ENCODE assay signal across 10 mouse cellular contexts in genomic region chr12:85372068-85372665, GRCm38 (mm10). TPM values are rescaled to one million over a fixed set of nuclear protein-coding genes. Genes with fewer than 3 reads are reported as not detected.
DNase-seq lines count a peak whose midpoint lies in the region; ATAC-seq and TF ChIP-seq lines count a peak whose summit lies in the region.
"Had no signal": no experiment of that assay in that cellular context is flagged by ENCODE, and none has a peak within 500 bp of the region (broad histone marks: within the 10 kb centered on the region; RNA-seq: fewer than 3 reads in every experiment).

No protein-coding gene starts in this region.

- peak overlapping the region; percentile 64 for H3K4me2 ChIP-seq in heart, embryonic 15.5 days
- H3K4me2 ChIP-seq in liver, embryonic 12.5 days = peak overlapping the region; percentile 73
- H3K4me2 ChIP-seq in stomach, postnatal 0 days (replicated peaks; ENCODE audit: low read depth) = no peak overlapping the region

- no peak for TF ChIP-seq EP300 in stomach, postnatal 0 days (optimal IDR thresholded peaks at IDR 0.05)

- ATAC-seq in heart, embryonic 15.5 days (replicated peaks; ENCODE audit: insufficient number of reproducible peaks, insufficient read depth, low FRiP score, low read depth) = no peak
- ATAC-seq in liver, embryonic 12.5 days = no peak
- ATAC-seq in stomach, postnatal 0 days (ENCODE audit: low FRiP score, low TSS enrichment) = no peak

- H3K27ac ChIP-seq in heart, embryonic 15.5 days = peak overlapping the region; percentile 27; the same call in 1 of the 2 replicates
- H3K27ac ChIP-seq in testis, adult 2 months (ENCODE audit: control insufficient read depth, insufficient read depth, low read depth, low read length) = peak overlapping the region; percentile 34; the same call in 1 of the 2 replicates
- H3K27ac ChIP-seq in liver, embryonic 12.5 days = peak overlapping the region; percentile 60; the same call in 1 of the 2 replicates
- H3K27ac ChIP-seq in stomach, postnatal 0 days (replicated peaks) = peak overlapping the region; percentile 35; the same call in 1 of the 2 replicates
- no peak overlapping the region for H3K27ac ChIP-seq in left cerebral cortex, adult 2 months
- H3K27ac ChIP-seq: embryonic facial prominence, embryonic 15.5 days had no signal

- H3K4me3 ChIP-seq in heart, embryonic 15.5 days = peak overlapping the region; percentile 17; the same call in 1 of the 2 replicates
- peak overlapping the region; percentile 74 for H3K4me3 ChIP-seq in testis, adult 2 months (ENCODE audit: control insufficient read depth, low read depth, low read length)
- H3K4me3 ChIP-seq in liver, embryonic 12.5 days = peak overlapping the region; percentile 14
- H3K4me3 ChIP-seq in stomach, postnatal 0 days (ENCODE audit: low read depth, low read length) = no peak overlapping the region
- H3K4me3 ChIP-seq in left cerebral cortex, adult 2 months = no peak overlapping the region
- H3K4me3 ChIP-seq: embryonic facial prominence, embryonic 15.5 days had no signal

- 67% methylated on average over 8 of the region's 8 CpGs for WGBS in heart, embryonic 15.5 days
- 40% methylated on average over 8 of the region's 8 CpGs for WGBS in liver, embryonic 12.5 days (ENCODE audit: insufficient replicate concordance)
- 57% methylated on average over 8 of the region's 8 CpGs for WGBS in stomach, postnatal 0 days

- no peak for DNase-seq in heart, postnatal 36 days
- DNase-seq in testis, postnatal 10 days (ENCODE audit: low spot score) = no peak
- DNase-seq in stomach, postnatal 0 days (ENCODE audit: low spot score) = no peak
- no peak for DNase-seq in cerebellum, postnatal 10 days
- DNase-seq in left cerebral cortex, adult 2 months (ENCODE audit: extremely low spot score in 1 of 2, low spot score in 2 of 2) = no peak
- DNase-seq: heart, adult 18-20 months had no signal

- intact Hi-C loops in heart, postnatal 36 days (cut with DNase I) = loop anchor here (5.0 kb wide), 1 partner anchor 100 kb away; the partner anchor contains the start of gene Fos
- intact Hi-C loops in left cerebral cortex, adult 2 months (cut with DNase I) = no loop called here

- TF ChIP-seq POLR2A in testis, adult 2 months (IDR thresholded peaks at IDR 0.05; ENCODE audit: control insufficient read depth, low read depth, low read length) = no peak

- peaks cover 38% of the 10 kb centered on the region for H3K4me1 ChIP-seq in heart, embryonic 15.5 days (replicated peaks)
- H3K4me1 ChIP-seq in testis, adult 2 months (ENCODE audit: control insufficient read depth, insufficient read depth, low read length) = peaks cover 3% of the 10 kb centered on the region
- peaks cover 63% of the 10 kb centered on the region for H3K4me1 ChIP-seq in liver, embryonic 12.5 days
- 0 out of 2 replicates have a peak, but pooled peaks cover 2% of the 10 kb centered on the region for H3K4me1 ChIP-seq in stomach, postnatal 0 days (replicated peaks; ENCODE audit: control insufficient read depth, insufficient read depth)

- no peak for TF ChIP-seq CTCF in testis, adult 2 months (IDR thresholded peaks at IDR 0.05; ENCODE audit: control insufficient read depth, insufficient read depth, insufficient replicate concordance, low read depth, low read length)
- TF ChIP-seq CTCF in stomach, postnatal 0 days (IDR thresholded peaks at IDR 0.05; ENCODE audit: low read depth) = no peak
- TF ChIP-seq CTCF in left cerebral cortex, adult 2 months (IDR thresholded peaks at IDR 0.05) = no peak

- H3K36me3 ChIP-seq in heart, embryonic 15.5 days = no peaks in the 10 kb centered on the region
- H3K36me3 ChIP-seq in testis, adult 2 months (ENCODE audit: control insufficient read depth, insufficient read depth, low read length) = no peaks in the 10 kb centered on the region
- H3K36me3 ChIP-seq in liver, embryonic 12.5 days = no peaks in the 10 kb centered on the region
- no peaks in the 10 kb centered on the region for H3K36me3 ChIP-seq in stomach, postnatal 0 days (ENCODE audit: control insufficient read depth, insufficient read depth, low read length)
- H3K36me3 ChIP-seq: embryonic facial prominence, embryonic 15.5 days had no signal

- no peak overlapping the region for H3K9ac ChIP-seq in heart, embryonic 15.5 days
- peak overlapping the region; percentile 22; the same call in 1 of the 2 replicates for H3K9ac ChIP-seq in liver, embryonic 12.5 days
- no peak overlapping the region for H3K9ac ChIP-seq in stomach, postnatal 0 days (ENCODE audit: low read length)
- H3K9ac ChIP-seq: embryonic facial prominence, embryonic 15.5 days had no signal

- no peaks in the 10 kb centered on the region for H3K27me3 ChIP-seq in heart, embryonic 15.5 days
- H3K27me3 ChIP-seq in testis, adult 2 months (ENCODE audit: control insufficient read depth, insufficient read depth, low read length) = no peaks in the 10 kb centered on the region
- no peaks in the 10 kb centered on the region for H3K27me3 ChIP-seq in liver, embryonic 12.5 days (replicated peaks)
- H3K27me3 ChIP-seq in stomach, postnatal 0 days (ENCODE audit: control insufficient read depth, insufficient read depth, low read length) = no peaks in the 10 kb centered on the region
- H3K27me3 ChIP-seq: embryonic facial prominence, embryonic 15.5 days had no signal

- H3K9me3 ChIP-seq in heart, embryonic 15.5 days (replicated peaks) = no peaks in the 10 kb centered on the region
- H3K9me3 ChIP-seq in liver, embryonic 12.5 days (replicated peaks) = no peaks in the 10 kb centered on the region
- no peaks in the 10 kb centered on the region for H3K9me3 ChIP-seq in stomach, postnatal 0 days (ENCODE audit: control insufficient read depth, low read length)
- H3K9me3 ChIP-seq: embryonic facial prominence, embryonic 15.5 days had no signal

RNA-seq across cellular contexts. Expression of gene Tmed10, which starts 2.5 kb away (rescaled TPM):
- 240 and 248 TPM in 2 replicates for polyA plus RNA-seq in heart, embryonic 15.5 days (2015; fragmentation: Nextera tagmentation; extraction: Ambion mirVana)
- 100 to 1,000 TPM; 158 to 175 TPM for total RNA-seq in heart, postnatal 36 days (2021)
- polyA plus RNA-seq in testis, adult 2 months (2012; rRNA removed) = 86.0 and 87.3 TPM in 2 replicates
- polyA plus RNA-seq in liver, embryonic 12.5 days (2016; fragmentation: Nextera tagmentation; extraction: Ambion mirVana) = 194 and 195 TPM in 2 replicates
- 351 and 370 TPM in 2 replicates for polyA plus RNA-seq in stomach, postnatal 0 days (2015; fragmentation: Nextera tagmentation; extraction: Ambion mirVana)
- total RNA-seq in left cerebral cortex, adult 2 months (2021) = 100 to 1,000 TPM; 164 to 165 TPM

RNA-seq across cellular contexts. Expression of gene Nek9, which starts 33.0 kb away (rescaled TPM):
- polyA plus RNA-seq in heart, embryonic 15.5 days (2015; fragmentation: Nextera tagmentation; extraction: Ambion mirVana) = 16.4 and 21.3 TPM in 2 replicates
- 100 to 1,000 TPM; 100 to 106 TPM for total RNA-seq in heart, postnatal 36 days (2021)
- polyA plus RNA-seq in testis, adult 2 months (2012; rRNA removed) = 18.2 and 20.3 TPM in 2 replicates
- polyA plus RNA-seq in liver, embryonic 12.5 days (2016; fragmentation: Nextera tagmentation; extraction: Ambion mirVana) = 11.6 and 12.1 TPM in 2 replicates
- 7.2 and 8.1 TPM in 2 replicates for polyA plus RNA-seq in stomach, postnatal 0 days (2015; fragmentation: Nextera tagmentation; extraction: Ambion mirVana)
- 10 to 100 TPM; 32.9 to 34.8 TPM for total RNA-seq in left cerebral cortex, adult 2 months (2021)

Comparison
In these comparisons a context has a peak if more than half of its experiments do, and no peak if none do; other contexts are left out.
1. H3K4me3 ChIP-seq: peak in heart, embryonic 15.5 days (single experiment), testis, adult 2 months (single experiment) and liver, embryonic 12.5 days (single experiment); none in stomach, postnatal 0 days (single experiment) and left cerebral cortex, adult 2 months (single experiment).